Comparison of ENCODE assay signal across 10 mouse cellular contexts in the genomic region with DNA sequence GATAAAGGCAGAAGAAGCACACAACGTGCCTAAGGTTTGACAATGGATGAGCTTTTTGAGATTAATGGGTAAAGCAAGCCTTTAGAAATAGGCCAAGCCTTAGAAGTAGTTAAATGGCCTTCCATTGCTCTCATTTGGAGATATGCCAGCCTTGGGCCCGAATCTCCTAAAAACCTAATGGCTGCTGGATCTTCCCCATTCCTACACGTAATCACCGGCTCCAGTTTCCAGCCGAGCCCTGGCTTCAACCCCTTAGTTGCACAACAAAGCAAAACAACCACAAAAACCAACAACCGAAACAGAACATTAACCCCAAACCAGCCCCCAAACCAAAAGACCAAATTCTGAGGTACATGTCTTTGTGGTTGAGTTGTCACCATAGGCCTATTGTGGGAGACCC. TPM values are rescaled to one million over a fixed set of nuclear protein-coding genes. Genes with fewer than 3 reads are reported as not detected.
DNase-seq lines count a peak whose midpoint lies in the region; ATAC-seq and TF ChIP-seq lines count a peak whose summit lies in the region.
"Had no signal": no experiment of that assay in that cellular context is flagged by ENCODE, and none has a peak within 500 bp of the region (broad histone marks: within the 10 kb centered on the region; RNA-seq: fewer than 3 reads in every experiment).

No protein-coding gene starts in this region.

- no peak overlapping the region for H3K4me2 ChIP-seq in intestine, postnatal 0 days (replicated peaks; ENCODE audit: low read depth)

- H3K9me3 ChIP-seq in intestine, postnatal 0 days (ENCODE audit: control insufficient read depth), result no peaks in the 10 kb centered on the region
- H3K9me3 ChIP-seq: neural tube, embryonic 12.5 days had no signal

- peak overlapping the region; percentile 54 for H3K27ac ChIP-seq in intestine, postnatal 0 days (ENCODE audit: low read depth, low read length)

- no peaks in the 10 kb centered on the region for H3K4me1 ChIP-seq in intestine, postnatal 0 days (replicated peaks; ENCODE audit: control insufficient read depth, insufficient read depth, low read length)

- intact Hi-C loops in left cerebral cortex, postnatal 25 days (cut with DNase I), result no loop called here

- ATAC-seq in intestine, postnatal 0 days, result no peak

- no peak for TF ChIP-seq CTCF in intestine, postnatal 0 days (IDR thresholded peaks at IDR 0.05; ENCODE audit: low read depth)

- peak; percentile 29 to 64 for DNase-seq in heart, adult 9 months (ENCODE audit: low spot score in 2 of 2)
- DNase-seq in heart, postnatal 4 days, result no peak
- DNase-seq in urinary bladder, postnatal 14 days (ENCODE audit: low spot score), result peak; percentile 53
- DNase-seq in urinary bladder, adult 2 months (ENCODE audit: low spot score), result no peak
- no peak for DNase-seq in B cell, adult 2 months
- DNase-seq in left cerebral cortex, postnatal 25 days (ENCODE audit: low spot score in 2 of 2), result no peak
- no peak for DNase-seq in neural tube, embryonic 10.5 days (ENCODE audit: extremely low spot score, low spot score)

- H3K27me3 ChIP-seq in intestine, postnatal 0 days (replicated peaks; ENCODE audit: control insufficient read depth, insufficient read depth, low read length), result no peaks in the 10 kb centered on the region; the same call in 1 of the 2 replicates
- H3K27me3 ChIP-seq: neural tube, embryonic 12.5 days had no signal

- H3K9ac ChIP-seq in intestine, postnatal 0 days (ENCODE audit: low read depth, low read length), result no peak overlapping the region
- H3K9ac ChIP-seq: neural tube, embryonic 12.5 days had no signal

- no peaks in the 10 kb centered on the region for H3K36me3 ChIP-seq in intestine, postnatal 0 days (ENCODE audit: control insufficient read depth, insufficient read depth)
- H3K36me3 ChIP-seq: neural tube, embryonic 12.5 days had no signal

- no peak overlapping the region for H3K4me3 ChIP-seq in intestine, postnatal 0 days (ENCODE audit: low read depth, low read length)

- 72% methylated on average over 6 of the region's 6 CpGs for WGBS in intestine, postnatal 0 days

RNA-seq across cellular contexts. Expression of a gene that starts 0.4 kb away (rescaled TPM):
- total RNA-seq in heart, postnatal 4 days (2021), result 10 to 100 TPM; 27.2 to 30.0 TPM
- polyA plus RNA-seq in urinary bladder, adult 2 months (2012; rRNA removed), result 711 and 879 TPM in 2 replicates
- polyA plus RNA-seq in intestine, postnatal 0 days (2015; fragmentation: Nextera tagmentation; extraction: Ambion mirVana), result 49.4 and 50.7 TPM in 2 replicates
- total RNA-seq in left cerebral cortex, postnatal 25 days (2021), result 1 to 10 TPM; 7.3 to 7.5 TPM

RNA-seq across cellular contexts. Expression of a gene that starts 23.0 kb away (rescaled TPM):
- 10 to 100 TPM; 23.1 to 51.0 TPM for total RNA-seq in heart, postnatal 4 days (2021)
- polyA plus RNA-seq in urinary bladder, adult 2 months (2012; rRNA removed), result 36.2 and 36.3 TPM in 2 replicates
- polyA plus RNA-seq in intestine, postnatal 0 days (2015; fragmentation: Nextera tagmentation; extraction: Ambion mirVana), result 115 and 117 TPM in 2 replicates
- total RNA-seq in left cerebral cortex, postnatal 25 days (2021), result 1 to 10 TPM; 5.6 to 8.1 TPM

RNA-seq across cellular contexts. Expression of a gene that starts 32.2 kb away (rescaled TPM):
- 1 to 10 TPM; 8.6 to 9.4 TPM for total RNA-seq in heart, postnatal 4 days (2021)
- polyA plus RNA-seq in urinary bladder, adult 2 months (2012; rRNA removed), result 3.1 and 3.2 TPM in 2 replicates
- 2.2 and 2.5 TPM in 2 replicates for polyA plus RNA-seq in intestine, postnatal 0 days (2015; fragmentation: Nextera tagmentation; extraction: Ambion mirVana)
- total RNA-seq in left cerebral cortex, postnatal 25 days (2021), result 1 to 10 TPM; 1.2 to 2.3 TPM

RNA-seq across cellular contexts. Expression of a gene that starts 41.8 kb away (rescaled TPM):
- under 1 TPM; 0.77 to 0.88 TPM for total RNA-seq in heart, postnatal 4 days (2021)
- polyA plus RNA-seq in urinary bladder, adult 2 months (2012; rRNA removed), result 17.0 and 17.5 TPM in 2 replicates
- polyA plus RNA-seq in intestine, postnatal 0 days (2015; fragmentation: Nextera tagmentation; extraction: Ambion mirVana), result 1.8 and 1.9 TPM in 2 replicates
- 10 to 100 TPM; 66.7 to 69.0 TPM for total RNA-seq in left cerebral cortex, postnatal 25 days (2021)

RNA-seq across cellular contexts. Expression of a gene that starts 46.8 kb away (rescaled TPM):
- total RNA-seq in heart, postnatal 4 days (2021), result under 1 TPM; 0.14 TPM
- not detected in 2 replicates for polyA plus RNA-seq in urinary bladder, adult 2 months (2012; rRNA removed)
- polyA plus RNA-seq in intestine, postnatal 0 days (2015; fragmentation: Nextera tagmentation; extraction: Ambion mirVana), result 0.46 and 0.81 TPM in 2 replicates
- not detected for total RNA-seq in left cerebral cortex, postnatal 25 days (2021)
- total RNA-seq: left cerebral cortex, postnatal 36 days had no signal
- polyA plus RNA-seq: neural tube, embryonic 12.5 days had no signal

Comparison
In these comparisons a context has a peak if more than half of its experiments do, and no peak if none do; other contexts are left out.
1. DNase-seq: peak in heart, adult 9 months (2 of 2) and urinary bladder, postnatal 14 days (single experiment); none in heart, postnatal 4 days (single experiment), urinary bladder, adult 2 months (single experiment), B cell, adult 2 months (0 of 2), left cerebral cortex, postnatal 25 days (0 of 2) and neural tube, embryonic 10.5 days (single experiment).